Mouse (Mus musculus) thymus, postnatal 14 days (tissue): Measurements from ENCODE around the gene Gm38431.
A peak's percentile ranks its signal among the peaks of the same experiment; 100 is the strongest.

ENCODE experiments used
- DNase-seq: peaks from one replicate; pipeline ENCODE4 v3.0.0; 2021

Gm38431 gene

GRCm38 (mm10) chr9:21091707-21092320 lies at the start of gene Gm38431, which contains the start of gene Raver1:
Gm38431 (minus strand) TSS chr9:21091997.
Raver1 (minus strand) TSS chr9:21092008.
- peak; percentile 98 for DNase-seq

DNA sequence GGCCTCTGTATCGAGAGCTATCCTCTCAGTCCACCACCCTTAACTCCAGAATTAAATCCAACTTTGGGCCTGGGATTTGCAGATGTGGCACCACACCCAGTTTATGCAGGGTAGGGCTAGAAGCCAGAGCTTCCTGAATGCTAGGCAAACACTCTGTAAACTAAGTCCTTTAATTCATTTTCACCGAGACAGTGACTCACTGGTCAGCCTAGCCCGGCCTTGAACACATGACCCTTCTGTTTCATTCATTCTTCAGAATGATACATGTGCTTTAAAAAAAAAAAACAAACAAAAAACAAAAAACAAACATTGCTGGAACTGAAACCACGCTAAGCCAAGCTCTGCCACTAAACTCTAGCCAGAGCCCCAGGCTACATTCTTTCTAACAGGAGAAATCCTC lies 46.6 kb upstream of the Gm38431 start:
- no peak for DNase-seq

DNA sequence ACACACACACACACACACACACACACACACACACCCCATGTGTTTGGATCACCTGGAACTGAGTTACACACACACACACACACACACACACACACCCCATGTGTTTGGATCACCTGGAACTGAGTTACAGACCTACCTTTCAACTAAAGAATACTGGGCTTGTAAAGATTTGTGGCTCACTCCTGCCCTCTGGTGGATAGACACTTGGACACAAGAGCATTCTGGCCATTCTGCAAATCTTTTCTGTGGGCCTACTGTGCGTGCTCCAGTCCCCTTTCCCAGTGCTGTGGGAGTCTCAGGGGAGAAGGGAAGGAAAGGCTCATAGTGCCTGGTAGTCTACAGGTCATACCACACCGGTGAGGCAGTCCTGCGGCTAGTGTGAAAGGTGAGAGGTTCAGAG lies 45.4 kb upstream of the Gm38431 start:
- peak; percentile 77 for DNase-seq

GRCm38 (mm10) chr9:21136401-21136800 lies 44.6 kb upstream of the Gm38431 start:
- peak; percentile 33 for DNase-seq

DNA sequence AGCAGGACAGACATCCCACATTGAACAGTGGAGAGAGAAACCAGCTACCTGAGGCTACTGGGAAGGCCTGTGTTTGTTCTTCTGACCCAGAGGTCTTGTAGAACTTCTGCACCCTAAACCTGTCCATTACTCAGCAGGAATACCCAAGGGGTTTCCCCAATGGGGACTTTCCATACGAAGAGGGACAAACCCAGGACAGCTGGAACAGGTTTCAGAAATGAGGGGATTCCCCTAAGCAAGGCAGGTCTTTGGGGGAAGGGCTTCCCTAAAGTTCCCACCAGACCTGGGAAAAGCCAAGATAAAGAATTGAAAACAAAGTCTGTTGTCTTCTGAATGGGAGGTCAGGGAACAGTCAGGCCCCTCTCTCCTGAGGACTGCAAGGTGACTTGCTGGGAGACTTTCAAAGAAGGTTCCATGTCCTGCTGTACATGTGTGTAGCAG lies 44.2 kb upstream of the Gm38431 start:
- no peak for DNase-seq

DNA sequence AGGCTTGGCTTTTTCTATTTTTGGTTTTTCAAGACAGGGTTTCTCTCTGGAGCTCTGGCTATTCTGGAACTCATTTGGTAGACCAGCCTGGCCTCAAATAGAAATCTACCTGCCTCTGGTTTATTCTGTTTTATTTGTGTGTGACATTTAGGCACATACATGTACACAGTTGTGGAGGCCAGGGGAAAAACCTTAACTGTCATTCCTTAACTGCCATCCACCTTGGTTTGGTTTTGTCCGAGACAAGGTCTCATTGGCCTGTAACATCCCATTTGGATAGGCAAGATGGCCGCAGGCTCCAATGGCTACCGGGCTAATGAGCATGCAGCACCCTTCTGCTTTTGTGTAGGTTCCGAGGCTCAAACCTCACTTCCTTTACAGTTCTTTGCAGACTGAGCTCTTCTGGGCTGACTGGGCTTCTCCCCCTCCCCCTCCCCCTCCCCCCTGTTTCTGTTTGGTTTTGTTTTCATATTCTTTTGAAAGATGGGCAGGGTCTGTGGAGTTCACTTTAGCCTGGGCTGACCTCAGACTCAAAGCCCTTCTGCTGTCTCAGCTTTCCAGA lies 43.6 kb upstream of the Gm38431 start:
- no peak for DNase-seq

- no peak for DNase-seq
Measured at GRCm38 (mm10) chr9:21134595-21135328, 43.0 kb upstream of the Gm38431 start.

DNA sequence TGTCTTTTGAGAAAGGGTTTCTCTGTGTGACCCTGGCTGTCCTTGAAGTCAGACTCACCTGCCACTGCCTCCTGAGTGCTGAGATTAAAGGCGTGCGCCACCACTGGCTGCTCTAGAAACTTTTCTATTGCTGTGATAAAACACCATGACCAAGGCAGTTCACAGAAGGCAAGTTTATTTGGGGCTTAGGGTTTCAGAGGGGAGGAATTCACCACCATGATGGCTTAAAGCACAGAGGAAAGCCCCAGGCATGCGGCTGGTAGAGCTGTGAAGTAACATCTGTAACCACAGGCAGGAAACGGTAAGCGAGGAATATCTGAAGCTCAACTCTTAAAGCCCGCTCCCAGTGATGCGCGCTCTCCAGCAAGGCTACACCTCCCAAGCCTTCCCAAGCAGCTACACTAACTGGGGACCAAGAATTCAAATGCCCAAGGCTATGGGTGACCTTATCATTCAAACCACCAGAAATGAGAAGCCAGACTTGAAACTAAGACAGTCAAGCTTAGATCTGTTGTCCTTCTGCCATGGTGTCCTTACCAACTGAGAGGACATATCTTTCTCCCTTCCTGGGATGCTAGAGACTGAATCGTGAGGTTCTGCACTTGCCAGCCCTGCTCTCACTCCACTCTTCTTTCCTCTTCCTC lies 41.4 kb upstream of the Gm38431 start:
- DNase-seq = peak; percentile 63

GRCm38 (mm10) chr9:21132102-21132775 lies 40.4 kb upstream of the Gm38431 start:
- peak; percentile 52 for DNase-seq

GRCm38 (mm10) chr9:21131059-21131956 lies 39.5 kb upstream of the Gm38431 start, which contains the start of gene Tyk2:
Tyk2 (minus strand) TSS chr9:21131243.
- peak; percentile 91 for DNase-seq

GRCm38 (mm10) chr9:21126259-21126627 lies 34.4 kb upstream of the Gm38431 start:
- no peak for DNase-seq

DNA sequence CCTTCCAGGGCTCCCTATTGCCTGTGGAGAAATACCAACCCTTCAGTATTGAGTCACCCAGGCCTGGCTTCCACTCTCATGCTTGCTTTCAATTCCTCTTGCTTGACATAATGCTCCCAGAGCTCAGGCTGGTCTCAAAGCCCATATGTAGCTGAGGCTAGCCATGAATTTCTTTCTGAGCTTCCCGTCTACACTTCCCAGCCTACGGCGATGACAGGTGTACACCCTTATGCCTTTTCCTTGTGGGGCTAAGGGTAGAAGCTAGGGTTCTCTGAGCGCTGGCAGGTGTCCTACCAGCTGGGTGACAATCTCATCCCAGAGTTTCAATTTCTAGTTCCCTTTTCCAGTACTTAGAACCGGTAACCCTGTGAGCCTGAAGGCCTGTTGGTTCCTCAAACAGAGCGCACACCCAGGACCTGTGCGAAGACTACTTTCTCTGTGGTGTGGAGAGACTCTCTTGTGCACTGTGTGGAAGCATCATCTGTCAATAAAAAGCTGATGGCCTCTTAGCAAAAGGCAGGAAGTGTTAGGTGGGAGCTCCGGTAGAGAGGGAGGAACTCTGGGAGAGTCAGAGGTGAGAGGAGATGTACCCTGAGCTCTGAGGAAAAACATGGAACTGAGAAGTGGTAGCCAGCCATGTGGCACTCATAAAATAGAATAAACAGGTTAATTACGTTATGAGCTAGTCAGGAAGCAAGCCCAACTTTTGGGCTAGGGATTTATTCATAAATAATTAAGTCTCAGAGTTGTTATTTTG lies 33.9 kb upstream of the Gm38431 start:
- no peak for DNase-seq

DNA sequence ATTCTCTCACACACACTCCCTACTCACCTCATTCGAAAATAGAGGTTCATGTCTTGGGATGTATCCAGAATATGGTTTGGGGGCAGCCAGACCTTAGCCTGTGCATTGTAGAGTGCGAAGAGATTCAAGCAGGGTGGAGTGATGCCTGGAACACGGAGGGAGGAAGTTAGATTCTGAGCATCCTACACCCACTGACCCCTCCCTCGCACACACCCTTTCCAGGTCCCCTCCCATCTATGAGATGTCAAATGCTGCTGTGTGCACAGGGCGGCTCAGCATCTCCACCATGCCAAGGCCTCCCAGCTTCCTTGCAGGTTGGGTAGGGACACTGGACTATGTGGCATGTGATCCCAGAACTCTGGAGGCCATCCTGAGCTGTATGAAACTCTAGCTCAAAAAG lies 33.0 kb upstream of the Gm38431 start:
- no peak for DNase-seq

DNA sequence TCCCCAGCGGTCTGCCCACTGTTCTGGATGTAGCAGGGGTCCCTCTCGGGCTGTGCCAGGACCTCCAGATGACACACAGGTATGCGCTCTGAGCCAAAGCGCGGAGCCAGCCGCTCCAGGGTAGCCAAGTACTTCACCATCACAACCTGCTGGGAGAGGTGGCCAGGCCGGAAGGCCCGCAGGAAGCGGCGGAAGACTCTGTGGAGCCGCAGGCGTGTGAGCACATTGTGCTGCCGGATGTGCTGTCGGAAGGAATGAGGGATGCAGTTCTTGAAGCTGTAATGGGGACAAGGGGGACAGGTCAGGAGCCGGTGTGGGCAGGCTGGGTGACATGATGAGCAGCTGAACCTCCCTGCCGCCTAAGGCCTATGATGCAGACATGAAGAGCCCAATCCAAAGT lies 29.7 kb upstream of the Gm38431 start:
- no peak for DNase-seq

- DNase-seq = no peak
Measured at GRCm38 (mm10) chr9:21117073-21117472, 25.3 kb upstream of the Gm38431 start.

DNA sequence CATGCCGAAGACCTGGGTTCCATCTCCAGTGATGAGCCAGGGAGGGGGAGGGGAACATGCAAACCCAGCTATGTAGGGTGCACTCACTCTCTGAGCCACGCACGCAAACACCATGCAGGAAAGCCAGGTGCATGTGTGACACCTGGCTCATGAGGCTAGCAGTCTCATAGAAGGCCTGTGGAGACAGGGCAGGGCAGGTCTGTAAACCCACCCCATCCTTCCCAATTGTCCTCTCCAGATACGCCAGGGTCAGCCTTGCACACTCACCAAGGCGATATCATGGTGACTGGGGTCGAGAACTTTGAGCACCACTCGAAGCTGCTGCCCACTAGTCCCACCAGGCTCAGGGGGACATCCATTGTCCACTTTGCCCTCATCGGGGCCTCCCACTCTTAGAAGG lies 23.3 kb upstream of the Gm38431 start:
- no peak for DNase-seq

DNA sequence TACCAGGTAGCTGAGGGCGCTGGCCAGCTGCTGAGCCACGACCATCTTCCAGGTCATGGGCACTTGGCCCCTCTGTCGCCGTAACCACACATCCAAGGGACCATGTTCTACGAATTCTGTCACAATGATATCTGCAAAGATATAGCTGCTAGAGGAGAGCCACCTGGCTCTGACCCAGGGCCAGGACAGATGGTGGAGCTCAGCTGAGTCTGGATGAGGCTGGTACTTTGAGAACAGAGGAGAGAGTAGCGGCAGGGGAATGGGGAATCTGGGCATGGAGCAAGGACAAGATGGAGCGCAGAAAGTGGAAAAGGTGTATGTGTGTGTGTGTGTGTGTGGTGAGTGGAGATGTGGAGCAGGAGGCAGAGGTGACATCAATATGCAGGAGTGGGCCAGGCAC lies 22.4 kb upstream of the Gm38431 start:
- no peak for DNase-seq

DNA sequence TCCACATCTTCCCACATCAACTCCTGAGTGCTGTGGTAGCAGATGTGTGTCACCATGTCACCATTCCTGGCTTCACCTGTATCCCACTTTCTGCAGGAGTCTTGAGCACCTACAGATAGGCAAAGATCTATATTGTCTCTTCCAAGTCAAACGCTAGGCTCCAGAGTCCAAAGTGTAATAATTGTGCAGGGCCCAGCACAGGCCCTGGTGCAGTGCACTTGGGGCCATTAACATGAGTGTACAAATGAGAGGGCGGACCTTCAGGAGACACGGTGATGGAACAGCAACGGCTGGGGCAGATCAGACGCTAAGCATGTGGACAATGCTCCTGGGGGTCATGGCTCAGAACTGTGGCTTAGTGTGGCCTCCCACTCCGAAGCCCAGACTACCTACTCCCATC lies 22.0 kb upstream of the Gm38431 start:
- DNase-seq = no peak

DNA sequence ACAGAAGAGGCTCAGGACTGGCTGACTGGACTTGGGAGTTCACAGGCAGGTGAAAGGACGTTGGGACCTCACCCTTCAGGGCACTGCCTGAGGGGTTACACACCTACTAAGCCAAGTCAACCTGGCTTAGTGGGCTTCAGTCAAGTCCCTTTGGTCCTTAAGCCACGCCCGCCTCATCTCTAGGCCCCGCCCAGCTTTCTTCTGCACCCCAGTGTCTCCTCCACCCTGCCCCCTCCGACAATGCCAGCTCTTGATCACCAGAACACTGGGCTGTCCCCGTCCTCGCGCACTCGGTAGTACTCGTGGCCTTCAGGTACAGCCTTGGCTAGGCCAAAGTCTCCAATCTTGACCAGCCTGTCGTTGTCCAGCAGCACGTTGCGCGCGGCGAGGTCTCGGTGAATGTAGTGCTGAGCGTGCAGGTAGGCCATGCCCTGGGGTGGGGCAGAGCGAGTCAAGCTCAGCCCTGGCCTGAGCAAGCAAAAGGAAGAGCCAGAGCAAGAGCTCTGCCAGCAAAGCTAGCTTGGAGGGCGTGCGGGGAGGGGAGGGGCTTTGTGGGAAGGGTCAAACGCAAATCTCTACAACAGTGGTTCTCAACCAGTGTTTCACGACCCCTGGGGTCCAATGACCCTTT lies 15.9 kb upstream of the Gm38431 start:
- DNase-seq = no peak

DNA sequence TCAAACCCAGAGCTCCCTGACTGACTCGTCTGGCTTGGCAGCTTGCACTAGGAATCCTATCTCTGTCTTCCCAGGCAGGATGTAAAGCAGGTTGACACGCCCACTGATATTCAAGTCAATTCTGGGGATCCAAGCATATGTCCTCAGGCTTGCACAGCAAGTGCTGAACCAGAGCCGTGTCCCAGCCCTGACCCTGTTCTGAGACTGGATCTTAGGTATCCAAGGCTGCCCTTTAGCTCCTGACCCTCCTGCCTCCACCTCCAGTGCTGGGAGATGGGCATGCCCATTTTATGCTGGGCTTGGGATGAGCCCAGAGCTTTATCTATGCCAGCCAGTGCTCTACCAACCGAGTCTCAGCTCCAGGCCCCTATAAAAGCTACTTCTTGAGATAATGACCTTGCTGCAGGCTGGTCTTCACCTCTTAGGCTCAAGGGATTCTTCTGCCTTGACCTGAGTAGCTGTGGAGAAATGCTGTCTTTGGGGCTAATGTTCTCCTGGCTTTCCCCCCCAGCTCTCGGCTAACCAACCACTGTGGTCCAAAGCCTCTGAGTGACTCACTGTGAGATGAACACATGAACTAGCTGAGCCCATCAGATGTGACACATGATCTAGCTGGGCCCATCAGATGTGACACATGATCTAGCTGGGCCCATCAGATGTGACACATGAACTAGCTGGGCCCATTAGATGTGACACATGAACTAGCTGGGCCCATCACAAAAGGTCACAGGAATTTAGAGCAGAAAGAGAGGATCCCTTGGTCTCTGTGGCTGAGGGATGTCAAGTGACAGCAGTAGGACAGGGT lies 14.2 kb upstream of the Gm38431 start:
- DNase-seq = no peak
